10 mouse cellular contexts compared by ENCODE assay signal in the genomic region with DNA sequence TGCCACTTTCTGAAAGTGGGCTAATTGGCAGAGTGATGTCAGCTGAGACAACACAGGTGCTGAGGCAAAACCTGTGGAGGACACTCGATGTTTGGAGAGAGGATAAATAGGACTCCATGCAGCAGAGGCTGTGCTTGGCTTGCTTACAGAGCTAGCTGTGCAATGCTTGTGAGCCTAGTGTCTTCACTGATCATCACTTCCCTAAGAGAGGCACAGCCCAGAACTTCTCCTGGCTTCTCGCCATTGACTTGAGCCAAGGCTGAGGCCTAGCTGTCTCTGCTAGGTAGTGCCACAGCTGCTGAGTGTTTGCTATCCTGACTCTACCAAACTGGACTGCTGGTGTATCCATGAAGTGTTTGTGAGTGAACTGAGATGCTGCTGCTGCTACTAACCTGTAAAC. TPM values are rescaled to one million over a fixed set of nuclear protein-coding genes. Genes with fewer than 3 reads are reported as not detected.
DNase-seq lines count a peak whose midpoint lies in the region; ATAC-seq lines count a peak whose summit lies in the region.
"Had no signal": no experiment of that assay in that cellular context is flagged by ENCODE, and none has a peak within 500 bp of the region (broad histone marks: within the 10 kb centered on the region; RNA-seq: fewer than 3 reads in every experiment).

No protein-coding gene starts in this region.

- no peak for ATAC-seq in heart, embryonic 11.5 days (replicated peaks; ENCODE audit: insufficient number of reproducible peaks, low FRiP score, low TSS enrichment)

- H3K9ac ChIP-seq in heart, embryonic 11.5 days (ENCODE audit: low read depth, low read length) = no peak overlapping the region

- no peak overlapping the region for H3K4me3 ChIP-seq in heart, embryonic 11.5 days (ENCODE audit: low read depth, low read length)
- H3K4me3 ChIP-seq: megakaryocyte, embryonic 14.5 days had no signal

- no peak overlapping the region for H3K4me2 ChIP-seq in heart, embryonic 11.5 days

- no peaks in the 10 kb centered on the region for H3K4me1 ChIP-seq in heart, embryonic 11.5 days (ENCODE audit: control insufficient read depth, insufficient read depth, low read length)

- H3K9me3 ChIP-seq in heart, embryonic 11.5 days (replicated peaks; ENCODE audit: control insufficient read depth, low read length) = no peaks in the 10 kb centered on the region
- H3K9me3 ChIP-seq: megakaryocyte, embryonic 14.5 days had no signal

- no peaks in the 10 kb centered on the region for H3K27me3 ChIP-seq in heart, embryonic 11.5 days (ENCODE audit: control insufficient read depth, insufficient read depth, low read length)
- H3K27me3 ChIP-seq: CH12.LX; megakaryocyte, embryonic 14.5 days had no signal

- DNase-seq in heart, adult 11 months = peak; percentile 94
- DNase-seq in urinary bladder, postnatal 25 days (ENCODE audit: low spot score) = peak; percentile 31
- no peak for DNase-seq in urinary bladder, postnatal 10 days (ENCODE audit: low spot score)
- peak; percentile 34 to 49 for DNase-seq in kidney, postnatal 4 days
- peak; percentile 37 to 55 for DNase-seq in urinary bladder, postnatal 36 days (ENCODE audit: low spot score in 2 of 2)
- DNase-seq in retina, postnatal 1 day = no peak
- DNase-seq in liver = no peak

- no peaks in the 10 kb centered on the region for H3K36me3 ChIP-seq in heart, embryonic 11.5 days (ENCODE audit: control insufficient read depth, insufficient read depth, low read length)

- WGBS in heart, embryonic 11.5 days (ENCODE audit: insufficient replicate concordance) = 52% methylated on average over 2 of the region's 2 CpGs

- no peak overlapping the region for H3K27ac ChIP-seq in heart, embryonic 11.5 days (ENCODE audit: low read depth, low read length)

RNA-seq across cellular contexts. Expression of a gene that starts 17.3 kb away (rescaled TPM):
- 0.34 and 2.2 TPM in 2 replicates for polyA plus RNA-seq in heart, embryonic 11.5 days (2014; fragmentation: Nextera tagmentation; extraction: Ambion mirVana)

RNA-seq across cellular contexts. Expression of a gene that starts 17.4 kb away (rescaled TPM):
- 4.3 and 5.2 TPM in 2 replicates for polyA plus RNA-seq in heart, embryonic 11.5 days (2014; fragmentation: Nextera tagmentation; extraction: Ambion mirVana)

Comparison
In these comparisons a context has a peak if more than half of its experiments do, and no peak if none do; other contexts are left out.
1. DNase-seq: peak in heart, adult 11 months (single experiment), urinary bladder, postnatal 25 days (single experiment), kidney, postnatal 4 days (2 of 2) and urinary bladder, postnatal 36 days (2 of 2); none in urinary bladder, postnatal 10 days (single experiment), retina, postnatal 1 day (single experiment) and liver (single experiment).